Mouse (Mus musculus): ENCODE data around the gene Macf1. TPM values are rescaled to one million over a fixed set of nuclear protein-coding genes. Genes with fewer than 3 reads are reported as not detected.

The Macf1 gene
- polyA plus RNA-seq, 1 experiment from 2014 or later = 75.7 TPM

DNA sequence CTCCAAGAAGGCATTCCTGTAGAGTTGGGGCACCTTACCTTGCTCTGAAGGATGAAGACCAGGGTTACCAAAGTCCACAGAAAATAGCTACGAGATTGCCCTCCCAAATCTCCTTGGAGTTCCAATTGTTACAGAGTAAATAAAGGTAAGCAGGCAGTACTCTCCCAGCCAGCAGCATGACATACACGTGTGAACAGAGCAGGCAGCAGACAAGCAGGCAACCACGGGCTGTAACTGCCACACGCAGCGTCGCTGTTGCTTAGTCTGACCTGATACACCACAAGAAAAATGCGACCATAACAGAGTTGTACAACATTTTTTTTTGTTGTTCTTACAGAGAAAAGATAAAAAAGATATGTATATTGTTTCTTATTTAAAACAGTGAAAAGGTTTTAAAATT lies 325.5 kb downstream of the Macf1 start:
- Histone ChIP-seq H3K4me3 (ENCODE audit: low read depth, low read length) (no peak overlapping the region), H3K9ac (ENCODE audit: low read depth, low read length) (no peak overlapping the region), H3K9me3 (replicated peaks; ENCODE audit: control insufficient read depth, low read length, poor library complexity, severe bottlenecking) (no peaks in the 10 kb centered on the region), H3K4me2 (ENCODE audit: low read length) (no peak overlapping the region), H3K36me3 (ENCODE audit: control insufficient read depth, insufficient read depth, low read length) (peaks cover 42% of the 10 kb centered on the region), H3K4me1 (ENCODE audit: control insufficient read depth, insufficient read depth, low read length) (no peaks in the 10 kb centered on the region), H3K27me3 (ENCODE audit: control insufficient read depth, insufficient read depth, low read depth, low read length) (no peaks in the 10 kb centered on the region), H3K27ac (ENCODE audit: low read length) (no peak overlapping the region)
- no peak for ATAC-seq
- WGBS = 95% methylated on average over 7 of the region's 7 CpGs

DNA sequence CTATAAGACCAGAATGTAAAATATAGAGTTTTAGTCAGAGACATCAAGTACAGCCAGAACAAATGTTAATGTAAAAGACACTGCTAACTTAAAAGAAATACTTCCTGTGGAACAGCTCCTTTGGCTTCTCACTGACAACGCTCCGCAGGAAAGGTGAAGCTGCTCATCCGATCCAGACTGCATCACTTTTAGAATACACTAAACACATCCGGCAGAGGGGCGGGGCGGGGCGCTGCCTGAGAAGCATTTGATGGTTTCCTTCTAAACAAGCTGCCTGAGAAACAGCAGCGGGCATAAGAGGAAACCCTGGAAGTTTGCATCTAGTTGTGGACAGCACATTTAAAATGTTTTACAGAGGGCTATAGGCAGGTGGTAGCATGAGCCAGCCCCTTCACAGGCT lies 328.2 kb downstream of the Macf1 start:
- ATAC-seq = no peak
- no peak overlapping the region for H3K4me3 ChIP-seq (ENCODE audit: low read depth, low read length)
- no peak overlapping the region for H3K27ac ChIP-seq (ENCODE audit: low read length)
- WGBS = 90% methylated on average over 8 of the region's 8 CpGs
- H3K4me2 ChIP-seq (ENCODE audit: low read length) = no peak overlapping the region
- H3K9ac ChIP-seq (ENCODE audit: low read depth, low read length) = no peak overlapping the region
- H3K9me3 ChIP-seq (replicated peaks; ENCODE audit: control insufficient read depth, low read length, poor library complexity, severe bottlenecking) = no peaks in the 10 kb centered on the region
- H3K4me1 ChIP-seq (ENCODE audit: control insufficient read depth, insufficient read depth, low read length) = no peaks in the 10 kb centered on the region
- H3K36me3 ChIP-seq (ENCODE audit: control insufficient read depth, insufficient read depth, low read length) = peaks cover 53% of the 10 kb centered on the region
- H3K27me3 ChIP-seq (ENCODE audit: control insufficient read depth, insufficient read depth, low read depth, low read length) = no peaks in the 10 kb centered on the region

DNA sequence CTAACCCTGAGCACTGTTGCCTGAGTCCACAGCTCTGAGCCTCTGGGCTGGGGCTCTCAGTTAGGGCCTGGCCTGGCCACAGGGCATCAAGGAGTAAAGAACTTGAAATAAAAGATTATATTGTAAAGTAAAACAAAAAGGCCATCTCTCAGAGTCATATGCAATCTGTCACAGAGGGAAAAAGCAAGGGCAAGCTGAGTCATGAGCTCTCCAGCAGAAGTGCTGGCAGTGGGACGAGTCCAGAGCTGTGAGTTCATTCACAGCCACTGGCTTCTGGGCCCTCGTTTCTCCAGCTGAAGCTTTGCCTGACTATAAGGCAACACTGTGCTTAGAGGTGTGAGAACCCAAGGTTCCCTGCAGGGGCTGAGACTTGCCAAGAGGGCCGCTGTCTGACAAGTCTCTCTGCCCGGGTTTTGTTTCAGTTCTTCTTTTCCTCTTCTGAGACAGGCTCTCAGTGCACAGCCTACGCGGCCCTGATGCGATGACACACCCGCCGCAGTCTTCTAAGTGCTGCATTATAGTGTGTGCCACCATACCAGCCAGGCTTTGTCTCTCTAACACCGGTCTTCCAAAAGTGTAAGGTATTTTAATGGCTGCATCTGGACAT lies 330.8 kb downstream of the Macf1 start:
- H3K36me3 ChIP-seq (ENCODE audit: control insufficient read depth, insufficient read depth, low read length) = peaks cover 60% of the 10 kb centered on the region
- no peak for ATAC-seq
- H3K27ac ChIP-seq (ENCODE audit: low read length) = no peak overlapping the region
- 90% methylated on average over 10 of the region's 10 CpGs for WGBS
- H3K27me3 ChIP-seq (ENCODE audit: control insufficient read depth, insufficient read depth, low read depth, low read length) = no peaks in the 10 kb centered on the region
- no peaks in the 10 kb centered on the region for H3K4me1 ChIP-seq (ENCODE audit: control insufficient read depth, insufficient read depth, low read length)
- H3K9me3 ChIP-seq (replicated peaks; ENCODE audit: control insufficient read depth, low read length, poor library complexity, severe bottlenecking) = no peaks in the 10 kb centered on the region
- H3K9ac ChIP-seq (ENCODE audit: low read depth, low read length) = no peak overlapping the region
- H3K4me2 ChIP-seq (ENCODE audit: low read length) = no peak overlapping the region
- H3K4me3 ChIP-seq (ENCODE audit: low read depth, low read length) = no peak overlapping the region

DNA sequence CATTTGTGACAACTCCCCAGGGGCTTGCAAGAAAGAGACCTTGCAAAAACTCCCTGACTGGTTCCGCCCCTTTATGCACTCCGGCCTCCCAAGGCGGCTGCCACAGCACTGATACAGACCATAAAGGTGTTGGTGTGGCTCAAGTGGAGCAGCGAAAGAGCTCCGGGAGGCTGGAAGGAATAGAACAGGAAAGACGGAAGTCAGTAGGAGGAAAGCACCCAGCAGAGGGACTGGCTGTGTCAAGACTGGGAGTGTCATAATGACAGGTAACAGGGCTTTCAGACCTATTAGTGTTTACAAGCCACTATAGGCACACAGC lies 340.7 kb downstream of the Macf1 start:
- Histone ChIP-seq H3K4me1 (ENCODE audit: control insufficient read depth, insufficient read depth, low read length) (peaks cover 11% of the 10 kb centered on the region), H3K27me3 (ENCODE audit: control insufficient read depth, insufficient read depth, low read depth, low read length) (peaks cover 43% of the 10 kb centered on the region), H3K4me2 (ENCODE audit: low read length) (peak overlapping the region; percentile 81), H3K4me3 (ENCODE audit: low read depth, low read length) (peak overlapping the region; percentile 50), H3K9ac (ENCODE audit: low read depth, low read length) (no peak overlapping the region), H3K9me3 (replicated peaks; ENCODE audit: control insufficient read depth, low read length, poor library complexity, severe bottlenecking) (no peaks in the 10 kb centered on the region), H3K27ac (ENCODE audit: low read length) (no peak overlapping the region), H3K36me3 (ENCODE audit: control insufficient read depth, insufficient read depth, low read length) (peaks cover 3% of the 10 kb centered on the region; the same call in 1 of the 2 replicates)
- ATAC-seq = 0 out of 2 replicates have a peak, but pooled peaks have one; percentile 5
- WGBS = 14% methylated on average over 6 of the region's 6 CpGs

DNA sequence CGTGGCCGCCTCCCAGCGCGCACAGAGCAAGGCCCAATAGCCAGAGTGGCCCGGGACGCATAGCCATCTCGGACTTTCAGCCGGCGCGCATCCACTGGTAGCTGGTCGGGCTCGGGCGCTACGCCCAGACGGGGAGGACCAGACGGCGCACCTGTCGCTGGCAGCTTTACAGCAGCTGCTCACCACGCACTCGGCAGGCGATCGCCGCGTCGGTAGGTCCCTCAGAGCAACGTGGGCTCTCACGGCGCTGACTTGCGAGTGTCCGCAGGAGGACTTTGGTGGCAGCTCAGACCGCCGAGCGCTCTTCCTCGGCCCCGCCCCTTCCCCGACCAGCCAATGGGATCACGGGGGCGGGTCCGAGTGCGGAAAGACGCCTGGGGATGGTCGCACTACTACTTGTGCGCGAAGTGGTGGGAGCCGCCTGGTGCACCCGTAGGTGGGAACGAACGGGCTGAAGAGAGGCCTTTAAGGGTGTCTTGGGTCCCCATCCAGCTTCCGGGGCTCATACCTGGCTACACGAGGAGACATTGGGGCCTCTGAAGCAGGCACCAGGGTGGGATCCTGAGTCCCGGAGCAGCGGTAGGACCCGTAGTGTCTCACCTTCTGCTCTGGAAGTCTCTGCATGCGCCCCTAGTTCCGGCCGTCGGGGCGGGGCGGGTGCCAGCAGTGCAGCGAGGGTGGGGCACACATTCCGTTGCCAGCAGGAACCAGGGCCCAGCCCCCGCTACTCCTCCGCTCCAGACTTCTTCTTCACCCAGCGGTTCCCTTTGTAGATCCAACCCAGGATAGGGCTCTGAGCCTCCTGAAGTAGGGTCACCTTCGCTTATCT lies 341.3 kb downstream of the Macf1 start, which contains the start of gene Bmp8a:
Gene Bmp8a (minus strand): TSS at position 611 of the 829 bp plus-strand sequence.
- peak within 1 kb of the TSS; percentile 46 for H3K9ac ChIP-seq (ENCODE audit: low read depth, low read length)
- WGBS = under 1% methylated on average over 65 of the region's 65 CpGs
- peaks cover 43% of the 10 kb centered on the region for H3K27me3 ChIP-seq (ENCODE audit: control insufficient read depth, insufficient read depth, low read depth, low read length)
- H3K4me1 ChIP-seq (ENCODE audit: control insufficient read depth, insufficient read depth, low read length) = peaks cover 11% of the 10 kb centered on the region
- H3K36me3 ChIP-seq (ENCODE audit: control insufficient read depth, insufficient read depth, low read length) = no peaks in the 10 kb centered on the region
- no peaks in the 10 kb centered on the region for H3K9me3 ChIP-seq (replicated peaks; ENCODE audit: control insufficient read depth, low read length, poor library complexity, severe bottlenecking)
- peak within 1 kb of the TSS; percentile 50 for H3K4me3 ChIP-seq (ENCODE audit: low read depth, low read length)
- peak within 1 kb of the TSS; percentile 81 for H3K4me2 ChIP-seq (ENCODE audit: low read length)
- peak; percentile 82 for ATAC-seq
- H3K27ac ChIP-seq (ENCODE audit: low read length) = no peak within 1 kb of the TSS

DNA sequence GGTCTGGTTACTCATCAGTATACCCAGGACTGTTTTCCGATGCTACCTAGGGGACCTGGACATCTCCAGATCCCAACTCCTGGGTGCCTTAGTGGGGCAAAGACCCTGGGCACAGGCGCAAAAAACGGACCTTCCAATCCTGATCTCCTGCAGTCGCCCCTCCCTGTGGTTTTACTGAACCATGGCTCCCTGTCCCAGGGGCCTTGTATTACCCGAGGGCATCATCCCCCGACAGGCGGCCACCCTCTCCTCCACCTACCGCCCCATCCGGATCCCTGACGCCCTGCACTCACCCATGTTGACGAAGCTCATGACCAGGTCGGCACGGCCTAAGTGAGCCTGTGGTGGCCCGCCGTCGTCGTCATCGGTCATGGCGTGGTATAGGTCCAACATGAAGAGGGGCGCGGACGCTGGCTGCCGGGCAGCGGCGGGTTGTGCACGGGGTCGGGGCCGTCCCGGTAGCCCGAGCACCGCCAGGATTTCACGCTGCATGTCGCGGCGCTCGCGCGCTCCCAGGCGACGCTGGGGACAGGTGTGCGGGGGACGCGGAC lies 342.0 kb downstream of the Macf1 start:
- WGBS = 4% methylated on average over 43 of the region's 43 CpGs
- Histone ChIP-seq H3K4me3 (ENCODE audit: low read depth, low read length) (peak overlapping the region; percentile 50), H3K27me3 (ENCODE audit: control insufficient read depth, insufficient read depth, low read depth, low read length) (peaks cover 43% of the 10 kb centered on the region), H3K4me1 (ENCODE audit: control insufficient read depth, insufficient read depth, low read length) (peaks cover 11% of the 10 kb centered on the region), H3K36me3 (ENCODE audit: control insufficient read depth, insufficient read depth, low read length) (no peaks in the 10 kb centered on the region), H3K9me3 (replicated peaks; ENCODE audit: control insufficient read depth, low read length, poor library complexity, severe bottlenecking) (no peaks in the 10 kb centered on the region), H3K9ac (ENCODE audit: low read depth, low read length) (peak overlapping the region; percentile 46), H3K4me2 (ENCODE audit: low read length) (peak overlapping the region; percentile 81), H3K27ac (ENCODE audit: low read length) (no peak overlapping the region)
- peak; percentile 12; the same call in 1 of the 2 replicates for ATAC-seq

DNA sequence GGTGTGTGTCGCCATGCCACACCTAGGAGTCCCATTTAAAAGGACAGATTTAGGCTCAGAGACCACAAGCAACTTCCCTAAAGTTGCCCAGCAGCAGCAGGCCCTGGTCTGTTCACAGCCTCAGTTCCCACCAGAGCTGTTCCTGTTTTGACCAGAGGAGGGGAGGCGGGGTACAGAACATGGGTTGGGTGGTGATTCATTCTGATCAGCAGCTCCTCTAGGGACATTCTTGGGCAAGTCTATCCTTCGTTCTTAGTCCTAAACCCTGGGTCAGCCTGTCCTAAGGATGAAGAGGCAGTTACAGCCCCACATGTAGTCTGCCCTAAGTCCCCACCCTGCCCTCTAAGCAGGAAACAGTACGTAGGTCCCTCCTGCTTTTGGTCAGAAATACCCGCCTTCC lies 343.9 kb downstream of the Macf1 start:
- ATAC-seq = no peak
- no peak overlapping the region for H3K27ac ChIP-seq (ENCODE audit: low read length)
- H3K36me3 ChIP-seq (ENCODE audit: control insufficient read depth, insufficient read depth, low read length) = no peaks in the 10 kb centered on the region
- no peak overlapping the region for H3K4me3 ChIP-seq (ENCODE audit: low read depth, low read length)
- H3K9me3 ChIP-seq (replicated peaks; ENCODE audit: control insufficient read depth, low read length, poor library complexity, severe bottlenecking) = no peaks in the 10 kb centered on the region
- no peak overlapping the region for H3K9ac ChIP-seq (ENCODE audit: low read depth, low read length)
- 73% methylated on average over 5 of the region's 5 CpGs for WGBS
- H3K27me3 ChIP-seq (ENCODE audit: control insufficient read depth, insufficient read depth, low read depth, low read length) = peaks cover 43% of the 10 kb centered on the region
- H3K4me2 ChIP-seq (ENCODE audit: low read length) = no peak overlapping the region
- peaks cover 11% of the 10 kb centered on the region for H3K4me1 ChIP-seq (ENCODE audit: control insufficient read depth, insufficient read depth, low read length)

DNA sequence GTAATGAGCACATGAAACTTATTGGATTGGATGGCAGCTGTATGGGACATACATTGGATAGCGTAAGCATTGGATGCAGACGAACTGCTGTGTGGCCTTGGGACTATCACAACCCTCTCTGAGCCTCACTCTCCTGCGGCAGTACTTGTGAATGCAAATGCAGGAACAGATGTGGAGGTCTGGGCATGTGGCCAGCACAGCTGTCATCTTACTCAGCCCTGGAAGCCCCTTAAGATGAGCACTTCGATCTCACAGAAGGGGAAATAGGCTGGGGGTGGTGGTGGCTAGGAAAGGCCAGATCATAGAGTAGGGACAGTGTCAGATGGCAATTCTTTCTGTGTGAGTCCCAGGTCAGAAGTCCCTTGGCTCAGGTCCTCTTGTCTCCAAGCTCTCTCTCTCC lies 346.5 kb downstream of the Macf1 start:
- ATAC-seq = no peak
- no peak overlapping the region for H3K27ac ChIP-seq (ENCODE audit: low read length)
- H3K27me3 ChIP-seq (ENCODE audit: control insufficient read depth, insufficient read depth, low read depth, low read length) = peaks cover 26% of the 10 kb centered on the region
- no peak overlapping the region for H3K9ac ChIP-seq (ENCODE audit: low read depth, low read length)
- no peak overlapping the region for H3K4me2 ChIP-seq (ENCODE audit: low read length)
- no peak overlapping the region for H3K4me3 ChIP-seq (ENCODE audit: low read depth, low read length)
- no peaks in the 10 kb centered on the region; the same call in 1 of the 2 replicates for H3K9me3 ChIP-seq (replicated peaks; ENCODE audit: control insufficient read depth, low read length, poor library complexity, severe bottlenecking)
- 79% methylated on average over 4 of the region's 4 CpGs for WGBS
- H3K36me3 ChIP-seq (ENCODE audit: control insufficient read depth, insufficient read depth, low read length) = no peaks in the 10 kb centered on the region
- peaks cover 5% of the 10 kb centered on the region for H3K4me1 ChIP-seq (ENCODE audit: control insufficient read depth, insufficient read depth, low read length)

Data from midbrain, embryonic 16.5 days (tissue).